Mouse (Mus musculus): Measurements from ENCODE around the gene Tbc1d10b. TPM values are rescaled to one million over a fixed set of nuclear protein-coding genes. Genes with fewer than 3 reads are reported as not detected.

Gene Tbc1d10b
- polyA plus RNA-seq, 1 experiment: 6.3 TPM

DNA sequence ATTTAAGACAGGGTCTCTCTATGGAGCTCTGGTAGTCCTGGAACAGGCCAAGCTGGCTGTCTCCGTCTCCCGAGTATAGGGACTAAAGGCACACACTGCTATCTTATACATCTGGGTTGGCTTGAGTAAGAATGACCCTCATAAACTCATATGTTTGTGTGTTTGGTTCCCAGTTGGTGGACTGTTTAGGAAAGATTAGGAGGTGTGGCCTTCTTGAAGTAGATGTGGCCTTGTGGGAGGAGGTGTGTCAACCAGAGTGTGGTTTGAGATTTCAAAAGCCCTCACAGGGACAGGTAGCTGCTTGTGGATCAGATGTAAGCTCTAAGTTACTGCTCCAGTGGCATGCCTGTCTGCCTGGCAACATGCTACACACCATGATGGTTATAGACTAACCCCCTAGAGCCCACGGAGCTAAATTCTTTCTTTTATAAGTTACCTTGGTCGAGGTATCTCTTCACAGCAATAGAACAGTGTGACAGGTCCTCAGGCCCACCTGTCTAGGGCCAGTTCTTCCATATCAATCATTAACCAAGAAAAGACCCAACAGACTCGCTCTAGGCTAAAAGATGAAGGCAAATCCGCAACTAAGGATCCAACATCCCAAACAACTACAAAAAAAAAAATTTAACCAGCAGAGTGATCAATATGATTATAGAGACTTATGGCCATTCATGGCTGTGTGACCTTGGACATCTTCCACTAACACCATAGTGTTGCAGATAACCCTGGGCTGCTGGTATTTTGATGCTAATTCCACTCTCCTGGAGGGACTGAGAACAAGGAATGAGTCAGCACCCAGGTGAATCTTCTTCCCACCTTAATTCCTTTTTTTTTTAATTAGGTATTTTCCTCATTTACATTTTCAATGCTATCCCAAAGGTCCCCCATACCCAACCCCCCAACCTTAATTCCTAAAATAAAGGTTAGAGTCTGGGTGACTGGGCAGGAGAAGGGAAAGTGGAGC is 15.5 kb upstream of the Tbc1d10b start:
- TF ChIP-seq CTCF (IDR thresholded peaks at IDR 0.05; ENCODE audit: control insufficient read depth, insufficient read depth, insufficient replicate concordance, low read depth, low read length) (no peak), POLR2A (IDR thresholded peaks at IDR 0.05; ENCODE audit: control insufficient read depth, low read depth, low read length) (no peak)
- Histone ChIP-seq H3K36me3 (ENCODE audit: control insufficient read depth, insufficient read depth, low read length) (no peaks in the 10 kb centered on the region), H3K27me3 (ENCODE audit: control insufficient read depth, insufficient read depth, low read length) (no peaks in the 10 kb centered on the region), H3K4me1 (ENCODE audit: control insufficient read depth, insufficient read depth, low read length) (no peaks in the 10 kb centered on the region), H3K4me3 (ENCODE audit: control insufficient read depth, low read depth, low read length) (no peak overlapping the region), H3K27ac (ENCODE audit: control insufficient read depth, insufficient read depth, low read depth, low read length) (no peak overlapping the region)

DNA sequence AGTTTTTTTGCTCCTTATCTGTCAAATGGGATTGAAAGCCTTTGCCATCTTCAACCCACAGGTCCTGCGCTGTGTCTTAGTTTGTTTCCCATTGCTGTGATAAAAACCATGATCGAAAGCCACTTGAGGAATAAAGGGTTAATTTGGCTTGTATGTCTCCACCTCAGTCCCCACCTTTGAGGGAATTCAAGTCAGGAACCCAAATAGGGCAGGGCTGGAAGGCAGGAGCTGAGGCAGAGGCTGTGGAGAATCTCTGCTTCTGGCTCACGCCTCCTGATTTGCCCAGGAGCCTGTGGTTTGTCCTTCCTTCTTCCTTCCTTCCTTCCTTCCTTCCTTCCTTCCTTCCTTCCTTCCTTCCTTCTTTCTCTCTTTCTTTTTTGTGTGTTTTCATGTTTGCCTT is 14.8 kb upstream of the Tbc1d10b start:
- Histone ChIP-seq H3K36me3 (ENCODE audit: control insufficient read depth, insufficient read depth, low read length) (no peaks in the 10 kb centered on the region), H3K4me3 (ENCODE audit: control insufficient read depth, low read depth, low read length) (no peak overlapping the region), H3K27me3 (ENCODE audit: control insufficient read depth, insufficient read depth, low read length) (no peaks in the 10 kb centered on the region), H3K27ac (ENCODE audit: control insufficient read depth, insufficient read depth, low read depth, low read length) (no peak overlapping the region), H3K4me1 (ENCODE audit: control insufficient read depth, insufficient read depth, low read length) (no peaks in the 10 kb centered on the region)
- TF ChIP-seq CTCF (IDR thresholded peaks at IDR 0.05; ENCODE audit: control insufficient read depth, insufficient read depth, insufficient replicate concordance, low read depth, low read length): no peak
- no peak for TF ChIP-seq POLR2A (IDR thresholded peaks at IDR 0.05; ENCODE audit: control insufficient read depth, low read depth, low read length)

DNA sequence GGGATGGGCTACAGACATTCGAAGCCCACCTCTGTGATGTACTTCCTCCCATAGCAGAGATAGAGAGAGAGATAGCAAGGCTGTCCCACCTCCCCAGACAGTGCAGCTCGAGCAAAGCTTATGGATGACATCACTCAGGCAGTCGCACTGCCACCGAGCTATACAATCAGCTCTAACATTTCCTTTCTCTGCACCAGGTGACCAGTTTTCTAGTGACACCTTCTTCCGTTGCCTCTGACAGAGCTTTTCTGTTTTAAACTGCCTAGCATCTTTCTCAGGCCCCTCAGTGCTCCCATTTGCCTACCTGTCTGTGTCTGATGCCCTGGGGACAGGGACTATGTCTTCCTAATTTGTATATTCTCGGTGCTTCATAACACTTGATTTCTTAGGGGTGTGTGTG is 12.2 kb upstream of the Tbc1d10b start:
- Histone ChIP-seq H3K4me1 (ENCODE audit: control insufficient read depth, insufficient read depth, low read length) (peaks cover 3% of the 10 kb centered on the region), H3K27me3 (ENCODE audit: control insufficient read depth, insufficient read depth, low read length) (no peaks in the 10 kb centered on the region), H3K36me3 (ENCODE audit: control insufficient read depth, insufficient read depth, low read length) (no peaks in the 10 kb centered on the region), H3K4me3 (ENCODE audit: control insufficient read depth, low read depth, low read length) (no peak overlapping the region), H3K27ac (ENCODE audit: control insufficient read depth, insufficient read depth, low read depth, low read length) (no peak overlapping the region)
- no peak for TF ChIP-seq CTCF (IDR thresholded peaks at IDR 0.05; ENCODE audit: control insufficient read depth, insufficient read depth, insufficient replicate concordance, low read depth, low read length)
- no peak for TF ChIP-seq POLR2A (IDR thresholded peaks at IDR 0.05; ENCODE audit: control insufficient read depth, low read depth, low read length)

GRCm38 (mm10) chr7:127218670-127219069 is 10.4 kb upstream of the Tbc1d10b start:
- Histone ChIP-seq H3K36me3 (ENCODE audit: control insufficient read depth, insufficient read depth, low read length) (no peaks in the 10 kb centered on the region), H3K4me1 (ENCODE audit: control insufficient read depth, insufficient read depth, low read length) (peaks cover 19% of the 10 kb centered on the region), H3K4me3 (ENCODE audit: control insufficient read depth, low read depth, low read length) (no peak overlapping the region), H3K27ac (ENCODE audit: control insufficient read depth, insufficient read depth, low read depth, low read length) (no peak overlapping the region), H3K27me3 (ENCODE audit: control insufficient read depth, insufficient read depth, low read length) (no peaks in the 10 kb centered on the region)
- TF ChIP-seq CTCF (IDR thresholded peaks at IDR 0.05; ENCODE audit: control insufficient read depth, insufficient read depth, insufficient replicate concordance, low read depth, low read length) (no peak), POLR2A (IDR thresholded peaks at IDR 0.05; ENCODE audit: control insufficient read depth, low read depth, low read length) (no peak)

DNA sequence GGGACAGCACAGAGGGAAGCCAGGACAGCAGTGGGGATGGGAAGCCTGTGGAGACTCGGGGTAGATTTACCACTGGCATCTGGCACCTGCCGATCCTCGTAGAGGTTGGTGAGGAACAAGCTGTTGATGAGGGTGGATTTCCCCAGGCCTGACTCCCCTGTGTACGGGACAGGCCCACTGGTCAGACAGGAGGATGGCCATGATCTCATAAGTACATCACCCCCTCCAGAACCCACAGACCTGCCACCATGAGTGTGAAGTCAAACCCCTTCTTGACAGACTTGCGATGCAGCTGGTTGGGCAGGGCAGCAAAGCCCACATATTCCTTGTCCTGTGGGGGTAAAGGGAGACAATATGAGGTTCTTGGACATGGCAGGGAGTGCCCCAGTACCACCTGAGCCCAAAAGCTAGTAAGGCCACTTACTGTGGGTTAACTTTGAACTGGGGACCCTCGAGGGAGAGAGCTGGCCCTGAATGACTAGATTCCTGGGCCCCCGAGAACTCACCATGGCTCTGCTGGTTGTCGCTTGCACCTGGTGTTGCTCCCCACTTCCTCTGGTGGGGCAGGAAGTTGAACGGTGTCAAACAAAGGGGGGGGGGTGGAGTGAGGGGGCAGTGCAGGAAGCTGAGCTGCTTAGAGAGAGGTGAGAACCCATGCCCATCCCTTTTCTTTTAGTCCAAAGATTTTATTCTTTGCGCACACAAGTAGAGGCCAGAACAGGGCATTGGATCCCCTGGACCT is 9.8 kb upstream of the Tbc1d10b start:
- Histone ChIP-seq H3K36me3 (ENCODE audit: control insufficient read depth, insufficient read depth, low read length) (no peaks in the 10 kb centered on the region), H3K4me3 (ENCODE audit: control insufficient read depth, low read depth, low read length) (no peak overlapping the region), H3K4me1 (ENCODE audit: control insufficient read depth, insufficient read depth, low read length) (peaks cover 21% of the 10 kb centered on the region), H3K27ac (ENCODE audit: control insufficient read depth, insufficient read depth, low read depth, low read length) (no peak overlapping the region), H3K27me3 (ENCODE audit: control insufficient read depth, insufficient read depth, low read length) (no peaks in the 10 kb centered on the region)
- no peak for TF ChIP-seq CTCF (IDR thresholded peaks at IDR 0.05; ENCODE audit: control insufficient read depth, insufficient read depth, insufficient replicate concordance, low read depth, low read length)
- TF ChIP-seq POLR2A (IDR thresholded peaks at IDR 0.05; ENCODE audit: control insufficient read depth, low read depth, low read length): no peak

DNA sequence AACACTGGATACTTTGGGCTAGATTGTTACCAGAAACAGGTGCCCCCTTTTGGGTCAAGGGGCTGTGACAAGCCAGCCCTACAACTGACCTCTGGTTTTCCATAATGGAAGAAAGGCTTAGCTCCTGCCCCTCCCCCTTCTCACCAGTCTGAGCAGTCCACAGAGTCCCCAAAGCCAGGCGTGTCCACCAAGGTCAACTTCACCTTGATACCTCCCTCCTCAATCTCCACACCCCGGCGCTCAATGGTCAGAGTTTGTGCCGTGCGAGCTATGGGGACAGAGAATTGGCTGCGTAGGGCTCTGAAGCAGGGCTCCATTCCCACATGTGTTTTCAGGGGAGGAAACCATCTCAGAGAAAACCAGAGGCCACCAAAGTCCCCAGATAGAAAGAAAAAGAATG is 9.2 kb upstream of the Tbc1d10b start:
- no peak overlapping the region for H3K27ac ChIP-seq (ENCODE audit: control insufficient read depth, insufficient read depth, low read depth, low read length)
- H3K36me3 ChIP-seq (ENCODE audit: control insufficient read depth, insufficient read depth, low read length): no peaks in the 10 kb centered on the region
- peaks cover 21% of the 10 kb centered on the region for H3K4me1 ChIP-seq (ENCODE audit: control insufficient read depth, insufficient read depth, low read length)
- TF ChIP-seq CTCF (IDR thresholded peaks at IDR 0.05; ENCODE audit: control insufficient read depth, insufficient read depth, insufficient replicate concordance, low read depth, low read length): no peak
- no peak for TF ChIP-seq POLR2A (IDR thresholded peaks at IDR 0.05; ENCODE audit: control insufficient read depth, low read depth, low read length)
- H3K4me3 ChIP-seq (ENCODE audit: control insufficient read depth, low read depth, low read length): no peak overlapping the region
- no peaks in the 10 kb centered on the region for H3K27me3 ChIP-seq (ENCODE audit: control insufficient read depth, insufficient read depth, low read length)

- Histone ChIP-seq H3K4me1 (ENCODE audit: control insufficient read depth, insufficient read depth, low read length) (peaks cover 21% of the 10 kb centered on the region), H3K27me3 (ENCODE audit: control insufficient read depth, insufficient read depth, low read length) (no peaks in the 10 kb centered on the region), H3K36me3 (ENCODE audit: control insufficient read depth, insufficient read depth, low read length) (no peaks in the 10 kb centered on the region), H3K4me3 (ENCODE audit: control insufficient read depth, low read depth, low read length) (no peak overlapping the region), H3K27ac (ENCODE audit: control insufficient read depth, insufficient read depth, low read depth, low read length) (no peak overlapping the region)
- no peak for TF ChIP-seq POLR2A (IDR thresholded peaks at IDR 0.05; ENCODE audit: control insufficient read depth, low read depth, low read length)
- TF ChIP-seq CTCF (IDR thresholded peaks at IDR 0.05; ENCODE audit: control insufficient read depth, insufficient read depth, insufficient replicate concordance, low read depth, low read length): no peak
These were observed 8.0 kb upstream of the Tbc1d10b start for GRCm38 (mm10) chr7:127216307-127216706.
